Mouse (Mus musculus): ENCODE data around the gene Ttll12. TPM values are rescaled to one million over a fixed set of nuclear protein-coding genes. Genes with fewer than 3 reads are reported as not detected.
A peak's percentile ranks its signal among the peaks of the same experiment; 100 is the strongest.

The Ttll12 gene
- polyA plus RNA-seq, 1 experiment: 56.6 TPM

DNA sequence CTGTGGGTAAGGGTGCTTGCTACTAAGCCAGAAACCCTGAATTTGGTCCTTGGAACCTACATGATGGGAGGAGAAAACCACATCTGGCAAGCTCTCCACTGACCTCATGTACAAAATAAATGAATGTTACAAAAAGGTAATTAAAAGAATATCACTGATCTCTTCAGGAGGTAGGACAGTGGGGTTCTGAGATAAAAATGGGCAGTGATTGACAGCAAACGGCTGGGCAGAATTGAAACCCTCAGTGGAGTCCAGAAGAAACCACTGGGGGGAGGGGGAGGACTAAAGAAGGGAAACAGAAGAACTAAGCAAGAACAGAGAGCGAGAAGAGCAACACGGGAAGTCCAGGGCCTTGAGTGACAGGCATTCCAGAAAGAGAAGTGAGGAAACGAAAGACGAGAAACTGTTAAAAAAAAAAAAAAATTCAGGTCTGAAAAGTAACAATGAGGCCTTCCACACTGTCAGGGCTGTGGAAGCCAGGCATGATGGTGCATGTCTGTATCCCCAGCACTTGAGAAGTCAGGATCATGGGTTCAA is 33.9 kb downstream of the Ttll12 start:
- DNase-seq (ENCODE audit: low read depth): no peak
- TF ChIP-seq POLR2A (IDR thresholded peaks at IDR 0.05; ENCODE audit: borderline replicate concordance, extremely low read depth, insufficient read depth, insufficient read length, poor library complexity, severe bottlenecking): no peak
- no peak for TF ChIP-seq CTCF (IDR thresholded peaks at IDR 0.05; ENCODE audit: borderline replicate concordance, extremely low read depth, insufficient read depth, insufficient read length)

DNA sequence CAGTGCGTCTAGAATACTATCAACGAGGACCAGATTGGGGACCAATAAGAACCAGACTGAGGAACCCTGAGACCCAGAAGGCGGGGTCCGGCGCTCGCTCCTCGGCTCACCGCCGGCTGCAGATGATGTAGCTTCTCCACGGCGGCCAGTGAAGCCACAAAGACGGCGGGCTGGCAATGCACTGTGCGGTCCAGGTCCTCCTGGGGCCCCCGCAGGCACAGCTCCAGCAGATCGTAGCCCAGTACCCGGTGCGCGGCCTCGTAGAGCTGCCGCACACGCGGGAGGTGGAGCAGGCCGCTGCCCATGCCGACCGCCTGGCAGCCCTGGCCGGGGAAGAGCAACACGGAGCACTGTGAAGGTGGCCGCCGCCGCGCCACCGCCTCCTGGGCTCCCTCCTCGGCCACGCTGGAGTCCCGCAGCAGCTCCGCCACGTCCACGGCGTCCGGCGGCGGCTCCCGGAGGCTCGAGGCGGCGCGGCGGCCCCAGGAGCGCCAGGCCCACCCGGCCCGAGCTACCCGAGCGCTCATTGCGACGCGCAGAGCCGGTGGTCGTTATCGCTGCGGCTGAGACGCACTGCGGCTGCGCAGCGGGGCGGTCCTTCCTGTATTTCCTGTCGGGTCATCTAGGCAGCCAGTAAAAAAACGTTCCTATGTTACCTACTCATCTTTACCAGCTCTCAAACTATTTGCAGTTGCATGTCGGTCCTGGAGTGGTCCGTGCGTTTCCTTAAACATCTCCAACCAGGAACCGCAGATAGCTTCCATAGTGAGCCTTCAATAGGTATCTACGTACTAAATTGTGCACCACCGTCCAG is 39.6 kb downstream of the Ttll12 start:
- DNase-seq (ENCODE audit: low read depth): peak; percentile 96
- peak; percentile 94 for TF ChIP-seq POLR2A (IDR thresholded peaks at IDR 0.05; ENCODE audit: borderline replicate concordance, extremely low read depth, insufficient read depth, insufficient read length, poor library complexity, severe bottlenecking)
- TF ChIP-seq CTCF (IDR thresholded peaks at IDR 0.05; ENCODE audit: borderline replicate concordance, extremely low read depth, insufficient read depth, insufficient read length): no peak

DNA sequence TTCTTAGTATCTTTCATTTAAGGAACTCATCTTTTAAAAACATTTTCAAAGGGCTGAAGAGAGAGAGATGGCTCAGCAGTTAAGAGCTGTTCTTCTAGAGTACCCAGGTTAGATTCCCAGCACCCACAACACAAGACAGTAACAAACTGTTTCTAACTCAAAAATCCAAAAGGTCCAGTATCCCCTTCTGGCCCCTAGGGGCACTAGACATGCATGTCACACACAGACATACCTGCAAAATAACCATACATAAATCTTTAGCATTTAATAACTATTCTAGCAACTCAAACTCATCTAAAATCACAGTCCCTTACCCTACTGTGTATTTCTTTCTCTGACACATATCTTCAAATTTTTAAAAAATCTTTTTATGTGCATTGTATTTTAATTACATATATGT is 41.1 kb downstream of the Ttll12 start:
- DNase-seq (ENCODE audit: low read depth): no peak

DNA sequence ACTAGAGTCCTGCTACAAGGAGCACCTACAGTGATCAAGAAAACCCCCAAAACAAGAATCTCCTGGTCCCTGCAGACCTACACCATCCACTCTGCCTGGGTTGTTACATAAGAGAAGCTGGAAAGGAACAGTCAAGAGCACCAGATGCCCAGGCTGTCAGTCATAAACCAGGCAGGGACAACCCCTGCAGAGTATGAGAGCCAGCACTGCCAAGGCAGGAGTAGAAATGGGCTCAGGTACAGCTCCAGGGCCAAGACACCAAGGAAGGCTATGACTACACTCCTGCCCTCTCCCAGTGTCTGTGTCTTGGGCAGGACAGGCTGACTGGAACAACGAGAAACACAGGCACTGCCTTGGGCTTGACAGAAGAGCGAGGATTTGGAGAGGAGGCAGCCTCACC is 44.8 kb downstream of the Ttll12 start:
- no peak for DNase-seq (ENCODE audit: low read depth)
- no peak for TF ChIP-seq CTCF (IDR thresholded peaks at IDR 0.05; ENCODE audit: borderline replicate concordance, extremely low read depth, insufficient read depth, insufficient read length)
- no peak for TF ChIP-seq POLR2A (IDR thresholded peaks at IDR 0.05; ENCODE audit: borderline replicate concordance, extremely low read depth, insufficient read depth, insufficient read length, poor library complexity, severe bottlenecking)

More for the DNA sequence above, 41.1 kb downstream of the Ttll12 start:
- no peak for TF ChIP-seq POLR2A (IDR thresholded peaks at IDR 0.05; ENCODE audit: borderline replicate concordance, extremely low read depth, insufficient read depth, insufficient read length, poor library complexity, severe bottlenecking)
- TF ChIP-seq CTCF (IDR thresholded peaks at IDR 0.05; ENCODE audit: borderline replicate concordance, extremely low read depth, insufficient read depth, insufficient read length): peak; percentile 25; the same call in 1 of the 2 replicates

DNA sequence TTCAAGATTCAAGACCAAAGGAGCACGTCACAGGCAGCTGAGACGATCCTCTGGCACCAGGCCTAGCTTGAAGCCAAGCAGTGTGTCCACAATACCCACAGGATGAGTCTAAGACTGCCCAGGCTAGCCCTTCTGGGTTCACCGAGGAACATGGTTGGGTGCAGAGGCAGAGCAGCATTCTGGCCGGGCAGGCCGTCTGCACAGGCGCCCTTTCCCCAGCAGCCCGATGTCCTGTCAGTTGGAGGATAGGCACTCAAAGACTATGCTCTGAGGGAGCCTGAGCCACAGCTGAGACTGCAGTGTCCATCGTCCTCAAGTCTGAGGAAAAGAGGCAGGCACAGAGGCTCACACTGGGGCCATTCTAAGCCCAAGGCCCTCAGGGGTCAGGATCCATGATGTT is 47.8 kb downstream of the Ttll12 start:
- TF ChIP-seq POLR2A (IDR thresholded peaks at IDR 0.05; ENCODE audit: borderline replicate concordance, extremely low read depth, insufficient read depth, insufficient read length, poor library complexity, severe bottlenecking) (no peak), CTCF (IDR thresholded peaks at IDR 0.05; ENCODE audit: borderline replicate concordance, extremely low read depth, insufficient read depth, insufficient read length) (no peak)
- no peak for DNase-seq (ENCODE audit: low read depth)

DNA sequence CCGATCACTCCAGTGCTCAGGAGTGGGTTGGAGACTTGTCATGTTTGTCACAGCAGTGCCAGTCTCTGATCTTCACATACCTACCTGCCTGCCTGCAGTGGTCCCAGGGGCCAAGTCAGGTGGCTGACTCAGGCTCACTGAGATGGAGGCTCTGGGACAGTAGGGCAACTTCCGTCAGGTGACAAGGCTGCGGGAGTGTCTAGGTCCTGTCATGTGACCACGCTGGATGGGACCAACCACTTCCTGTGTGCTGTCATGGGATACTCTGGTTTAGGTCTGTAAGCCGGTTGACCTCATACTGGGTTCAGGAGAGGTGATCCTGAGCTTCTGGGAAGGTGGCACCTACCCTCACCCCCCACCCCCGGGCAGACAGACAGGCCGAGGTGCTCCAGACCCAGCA is 48.9 kb downstream of the Ttll12 start:
- DNase-seq (ENCODE audit: low read depth): no peak
- no peak for TF ChIP-seq CTCF (IDR thresholded peaks at IDR 0.05; ENCODE audit: borderline replicate concordance, extremely low read depth, insufficient read depth, insufficient read length)
- TF ChIP-seq POLR2A (IDR thresholded peaks at IDR 0.05; ENCODE audit: borderline replicate concordance, extremely low read depth, insufficient read depth, insufficient read length, poor library complexity, severe bottlenecking): no peak

DNA sequence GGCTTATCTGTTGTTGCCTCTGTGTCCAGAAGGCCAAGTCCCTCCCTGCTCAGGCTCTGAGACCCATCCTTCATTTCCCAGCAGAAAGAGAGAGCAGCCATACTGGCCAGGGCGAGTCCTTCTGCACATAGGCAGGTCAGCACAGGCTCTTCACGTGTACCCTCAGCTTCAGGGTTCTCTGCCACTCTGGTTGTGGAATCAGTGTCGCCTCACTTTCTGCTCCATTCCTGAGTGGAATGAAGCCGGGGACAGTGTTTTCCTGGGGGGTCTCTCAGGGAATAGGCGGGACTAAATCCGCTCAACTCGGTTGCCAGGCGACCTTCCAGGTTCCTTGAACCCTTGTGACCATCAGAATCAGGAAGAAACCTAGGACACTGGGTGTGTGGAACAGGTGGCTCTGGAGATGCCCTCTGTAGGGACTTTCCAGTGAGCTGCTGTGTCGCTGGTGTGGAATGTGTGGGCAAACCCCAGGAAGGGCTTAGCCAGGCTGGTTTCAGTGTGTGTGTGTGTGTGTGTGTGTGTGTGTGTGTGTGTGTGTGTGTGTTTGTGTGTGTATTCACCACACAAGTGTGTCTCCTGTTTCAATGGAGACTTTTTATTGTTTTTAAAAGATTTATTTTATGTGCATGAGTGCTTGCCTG is 53.2 kb downstream of the Ttll12 start:
- TF ChIP-seq CTCF (IDR thresholded peaks at IDR 0.05; ENCODE audit: borderline replicate concordance, extremely low read depth, insufficient read depth, insufficient read length): no peak
- DNase-seq (ENCODE audit: low read depth): no peak

DNA sequence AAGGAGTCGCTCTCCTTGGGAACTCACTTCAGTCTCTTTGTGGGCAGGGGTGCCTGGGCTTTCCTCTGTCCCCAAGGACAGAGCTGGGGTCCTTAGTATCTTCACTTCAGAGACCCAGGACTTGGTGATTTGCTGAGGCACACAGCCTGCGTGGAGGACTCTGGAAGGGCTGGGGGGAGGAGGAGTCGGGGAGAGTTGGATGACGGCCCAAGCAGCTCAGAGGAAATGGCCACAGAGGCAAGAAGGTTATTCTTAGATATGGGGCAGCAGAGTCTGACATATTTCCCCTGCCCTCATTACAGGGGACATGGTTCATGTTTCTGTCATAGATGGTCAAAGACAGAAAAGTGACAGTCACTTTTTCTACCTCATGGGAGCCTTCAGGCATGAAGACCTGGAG is 55.1 kb downstream of the Ttll12 start:
- TF ChIP-seq POLR2A (IDR thresholded peaks at IDR 0.05; ENCODE audit: borderline replicate concordance, extremely low read depth, insufficient read depth, insufficient read length, poor library complexity, severe bottlenecking) (no peak), CTCF (IDR thresholded peaks at IDR 0.05; ENCODE audit: borderline replicate concordance, extremely low read depth, insufficient read depth, insufficient read length) (no peak)

DNA sequence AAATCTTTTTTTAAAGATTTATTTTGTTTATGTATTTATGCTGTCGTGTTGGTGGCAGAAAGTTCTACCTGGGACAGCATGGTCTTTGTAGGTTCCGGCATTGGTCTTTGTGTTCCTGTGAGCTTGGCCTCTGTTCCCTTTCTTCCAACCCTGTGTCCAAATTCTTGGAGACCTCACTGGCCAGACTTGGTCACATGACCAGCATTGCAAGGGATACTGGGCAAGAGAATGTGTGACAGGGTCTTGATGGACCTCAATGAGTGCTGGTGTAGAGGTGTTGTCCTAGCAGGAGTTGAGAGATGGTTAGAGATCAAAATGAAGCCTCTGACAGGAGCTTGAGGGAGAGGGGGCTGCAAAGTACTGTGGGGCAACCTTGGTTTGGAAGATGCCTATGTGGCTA is 56.1 kb downstream of the Ttll12 start:
- no peak for DNase-seq (ENCODE audit: low read depth)
- TF ChIP-seq CTCF (IDR thresholded peaks at IDR 0.05; ENCODE audit: borderline replicate concordance, extremely low read depth, insufficient read depth, insufficient read length) (no peak), POLR2A (IDR thresholded peaks at IDR 0.05; ENCODE audit: borderline replicate concordance, extremely low read depth, insufficient read depth, insufficient read length, poor library complexity, severe bottlenecking) (no peak)

More for the DNA sequence above, 55.1 kb downstream of the Ttll12 start:
- no peak for DNase-seq (ENCODE audit: low read depth)

DNA sequence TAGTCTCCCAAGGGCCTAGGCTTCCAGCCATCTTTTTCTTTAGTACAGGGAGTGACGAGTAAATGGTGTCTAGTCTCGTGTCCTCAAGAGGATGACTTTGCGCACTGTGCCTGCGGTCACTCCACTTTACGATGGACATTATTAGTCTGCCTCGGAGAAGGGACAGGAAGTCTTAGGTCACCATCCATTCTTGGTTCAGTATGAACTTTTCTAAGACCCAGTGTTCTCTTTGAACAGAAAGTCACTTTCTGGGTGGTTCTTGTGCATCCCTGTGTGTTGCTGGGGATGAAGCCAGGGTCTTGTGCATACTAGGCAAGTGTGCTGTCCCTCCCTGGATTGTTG is 59.1 kb downstream of the Ttll12 start:
- no peak for TF ChIP-seq CTCF (IDR thresholded peaks at IDR 0.05; ENCODE audit: borderline replicate concordance, extremely low read depth, insufficient read depth, insufficient read length)
- no peak for TF ChIP-seq POLR2A (IDR thresholded peaks at IDR 0.05; ENCODE audit: borderline replicate concordance, extremely low read depth, insufficient read depth, insufficient read length, poor library complexity, severe bottlenecking)
- no peak for DNase-seq (ENCODE audit: low read depth)

DNA sequence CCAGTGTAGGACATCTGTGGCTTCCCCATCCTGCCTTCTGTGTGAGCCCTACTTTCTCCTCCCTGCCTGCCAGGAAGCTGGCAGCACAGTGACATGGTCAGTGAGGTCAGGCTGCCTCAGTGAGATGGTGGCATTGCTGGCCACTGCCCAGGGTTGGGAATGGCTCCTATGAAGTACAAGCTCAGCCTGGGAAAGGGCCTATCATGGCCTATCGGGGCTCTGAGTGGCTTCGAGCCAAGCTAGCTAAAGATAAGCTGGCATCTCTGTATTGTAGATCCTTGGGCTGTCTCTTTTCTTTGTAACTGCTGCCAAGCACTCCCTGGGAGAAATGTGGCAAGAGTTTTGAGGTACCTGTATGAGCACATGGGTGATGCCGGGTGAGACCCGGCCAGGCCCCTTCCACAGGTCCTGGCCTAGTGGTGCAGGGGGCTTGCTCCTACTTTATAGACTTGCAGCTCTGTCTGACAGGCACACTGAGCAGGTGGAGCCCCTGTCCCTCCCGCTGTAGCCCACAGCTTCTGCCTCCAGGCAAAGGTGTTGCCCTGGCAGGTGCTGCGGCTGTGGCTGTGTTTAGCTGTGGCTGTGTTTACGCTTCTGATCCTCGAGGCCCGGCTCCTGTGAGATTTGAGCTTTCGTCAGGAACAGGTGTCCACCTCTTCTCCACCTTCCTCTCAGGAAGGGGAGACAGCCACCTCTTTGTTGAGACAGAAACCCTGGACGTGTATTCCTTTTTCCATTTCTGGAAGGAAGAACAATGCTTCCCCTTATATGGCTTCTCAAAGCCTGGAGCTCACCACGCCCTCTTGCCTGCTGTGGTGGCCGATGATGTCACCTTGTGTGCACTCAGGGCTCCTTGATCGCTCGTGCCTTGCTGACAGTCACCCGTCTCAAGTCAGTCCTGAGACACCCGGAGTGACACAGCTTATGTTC is 59.7 kb downstream of the Ttll12 start:
- TF ChIP-seq POLR2A (IDR thresholded peaks at IDR 0.05; ENCODE audit: borderline replicate concordance, extremely low read depth, insufficient read depth, insufficient read length, poor library complexity, severe bottlenecking): no peak
- TF ChIP-seq CTCF (IDR thresholded peaks at IDR 0.05; ENCODE audit: borderline replicate concordance, extremely low read depth, insufficient read depth, insufficient read length): no peak

More for the DNA sequence above, 59.7 kb downstream of the Ttll12 start:
- DNase-seq (ENCODE audit: low read depth): no peak
